Mouse (Mus musculus): ENCODE measurements around the gene Npdc1. TPM values are rescaled to one million over a fixed set of nuclear protein-coding genes. Genes with fewer than 3 reads are reported as not detected.
A peak's percentile ranks its signal among the peaks of the same experiment; 100 is the strongest.

The Npdc1 gene
- total RNA-seq, 2 experiments from 2014 or later, result 1.5 TPM; not detected in 1

GRCm38 (mm10) chr2:25428442-25429236 is 29.5 kb downstream of the Npdc1 start, which contains the start of gene Abca2:
Abca2 (plus strand) TSS chr2:25428703.
- peak; percentile 74 for ATAC-seq (replicated peaks; ENCODE audit: poor library complexity)

GRCm38 (mm10) chr2:25429435-25430180 is 30.5 kb downstream of the Npdc1 start:
- no peak for ATAC-seq (replicated peaks; ENCODE audit: poor library complexity)

- no peak for ATAC-seq (replicated peaks; ENCODE audit: poor library complexity)
Measured at GRCm38 (mm10) chr2:25430395-25431233, 31.5 kb downstream of the Npdc1 start.

DNA sequence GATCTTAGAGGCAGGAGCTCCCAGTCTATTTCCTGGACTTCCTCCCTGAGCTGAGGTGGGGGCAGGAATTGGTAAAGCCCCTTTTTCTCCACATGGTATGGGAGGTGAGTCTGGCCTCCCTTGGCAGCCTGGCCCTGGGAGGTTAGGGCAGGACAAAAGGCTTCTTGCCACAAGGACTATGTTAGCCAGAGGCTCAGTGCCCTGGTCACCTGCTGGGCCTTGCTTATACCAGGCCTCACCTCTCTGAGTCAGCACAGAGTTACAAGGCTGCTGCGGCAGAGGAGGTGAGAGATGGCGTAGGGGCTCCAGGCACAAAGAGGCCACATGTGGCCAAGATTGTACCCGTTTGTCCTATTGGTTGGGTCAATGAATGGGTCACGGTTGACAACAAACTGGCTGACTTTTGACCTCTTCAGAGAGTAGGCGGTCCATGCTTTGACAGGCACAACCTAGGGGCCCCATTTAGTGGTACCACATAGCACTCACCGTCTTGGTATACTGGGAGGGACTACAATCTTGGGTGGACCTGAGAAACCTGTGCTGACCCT is 32.2 kb downstream of the Npdc1 start:
- no peak for ATAC-seq (replicated peaks; ENCODE audit: poor library complexity)

- peak; percentile 60 for ATAC-seq (replicated peaks; ENCODE audit: poor library complexity)
Measured at GRCm38 (mm10) chr2:25432326-25433098, 33.4 kb downstream of the Npdc1 start.

GRCm38 (mm10) chr2:25433101-25433500 is 34.0 kb downstream of the Npdc1 start:
- ATAC-seq (replicated peaks; ENCODE audit: poor library complexity), result no peak

- no peak for ATAC-seq (replicated peaks; ENCODE audit: poor library complexity)
Measured at GRCm38 (mm10) chr2:25434292-25434691, 35.1 kb downstream of the Npdc1 start.

- no peak for ATAC-seq (replicated peaks; ENCODE audit: poor library complexity)
Measured at GRCm38 (mm10) chr2:25436286-25436820, 37.2 kb downstream of the Npdc1 start.

GRCm38 (mm10) chr2:25441067-25441466 is 41.9 kb downstream of the Npdc1 start:
- ATAC-seq (replicated peaks; ENCODE audit: poor library complexity), result no peak

- ATAC-seq (replicated peaks; ENCODE audit: poor library complexity), result no peak
Measured at GRCm38 (mm10) chr2:25442682-25443081, 43.5 kb downstream of the Npdc1 start.

GRCm38 (mm10) chr2:25450853-25451647 is 51.9 kb downstream of the Npdc1 start:
- peak; percentile 70 for ATAC-seq (replicated peaks; ENCODE audit: poor library complexity)

GRCm38 (mm10) chr2:25452951-25453350 is 53.8 kb downstream of the Npdc1 start:
- ATAC-seq (replicated peaks; ENCODE audit: poor library complexity), result no peak

DNA sequence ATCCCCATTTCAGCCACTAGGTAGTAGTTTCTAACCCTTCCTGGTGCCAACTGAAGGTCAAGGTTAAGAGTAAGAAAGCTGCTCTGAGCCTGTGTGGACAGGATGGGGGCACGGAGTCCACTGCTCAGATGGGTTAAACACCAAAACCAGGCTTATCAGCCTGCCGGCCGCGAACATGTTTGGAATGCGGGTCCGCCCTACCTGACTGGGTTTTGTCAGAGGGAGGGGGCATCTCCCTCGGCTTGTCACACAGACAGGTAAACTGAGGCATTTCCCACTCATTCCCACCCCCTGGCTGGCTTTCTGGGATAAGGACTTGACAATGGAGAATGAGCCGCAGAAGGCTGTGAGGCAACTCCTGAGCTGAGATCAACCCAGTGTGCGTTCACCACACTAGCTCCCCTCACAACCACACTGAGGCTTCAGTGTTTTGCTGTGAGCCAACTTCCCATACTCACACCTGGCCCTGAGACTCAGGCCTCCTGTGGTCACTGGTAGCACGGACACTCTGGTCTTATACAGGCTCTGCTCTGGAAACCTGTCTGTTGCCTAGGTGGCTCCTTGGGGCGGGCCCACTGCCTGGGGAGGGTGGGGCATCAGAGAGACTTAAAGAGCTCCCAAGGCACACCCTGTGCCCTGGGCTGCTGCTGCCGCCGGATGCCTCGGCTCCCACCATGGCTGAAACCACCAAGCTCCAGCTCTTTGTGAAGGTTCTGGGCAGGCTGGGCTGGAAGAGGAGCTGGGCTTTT is 57.2 kb downstream of the Npdc1 start, which contains the start of gene Clic3:
Gene Clic3 (plus strand): TSS at position 634 of the 749 bp plus-strand sequence.
- ATAC-seq (replicated peaks; ENCODE audit: poor library complexity), result no peak

- no peak for ATAC-seq (replicated peaks; ENCODE audit: poor library complexity)
Measured at GRCm38 (mm10) chr2:25457022-25457896, 58.1 kb downstream of the Npdc1 start.

- ATAC-seq (replicated peaks; ENCODE audit: poor library complexity), result peak; percentile 32; the same call in 1 of the 2 replicates
Measured at GRCm38 (mm10) chr2:25458911-25459310, 59.8 kb downstream of the Npdc1 start.

All from megakaryocyte progenitor cell, adult 5-6 weeks (primary cell).